Mouse (Mus musculus) embryonic fibroblast, embryonic 13.5 days (primary cell): ENCODE results near the gene Sf3b3.

Source experiments
- CTCF ChIP-seq: IDR thresholded peaks from 2 replicates; pipeline ENCODE4 v1.5.1; 2011; ENCODE audit warnings: mild to moderate bottlenecking, control low read depth, low read length, moderate library complexity, borderline replicate concordance; ENCODE audit not compliant: insufficient read depth
- POLR2A ChIP-seq: IDR thresholded peaks from 2 replicates; pipeline ENCODE4 v1.6.1; 2011; ENCODE audit warnings: low read depth, mild to moderate bottlenecking, control low read depth, low read length, moderate library complexity

- no peak for TF ChIP-seq POLR2A
- no peak for TF ChIP-seq CTCF
These were observed 34.8 kb downstream of the Sf3b3 start for GRCm38 (mm10) chr8:110811793-110812192.
